Mouse (Mus musculus): ENCODE results near the gene Ackr3.

DNA sequence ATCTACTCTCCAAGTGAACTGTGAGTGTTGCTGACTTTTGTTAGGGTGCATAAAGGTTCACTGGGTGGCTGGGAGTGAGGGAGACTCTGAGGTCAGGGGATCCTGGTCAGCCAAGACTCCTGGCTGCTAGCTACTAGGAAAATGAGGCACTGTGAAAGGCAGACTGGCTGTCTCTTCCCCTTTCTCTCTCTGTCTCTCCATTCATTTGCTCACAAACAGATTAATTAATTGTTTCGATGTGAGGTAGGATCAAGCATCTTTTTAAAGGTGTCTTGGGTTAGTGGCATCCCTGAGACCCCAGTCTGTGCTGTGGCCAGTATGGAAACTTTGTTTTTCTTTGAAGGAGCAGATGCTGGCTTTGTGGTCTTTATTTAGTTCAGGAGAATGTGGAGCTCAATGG lies 1.0 kb downstream of the Ackr3 start:
- TF ChIP-seq CTCF (IDR thresholded peaks at IDR 0.05; ENCODE audit: control insufficient read depth, insufficient read depth, insufficient replicate concordance, low read depth, low read length) (no peak), POLR2A (IDR thresholded peaks at IDR 0.05; ENCODE audit: control insufficient read depth, low read depth, low read length) (no peak)
